Mouse (Mus musculus) lung, adult 2 months (tissue): ENCODE results near the gene Dnmbp.

Source experiments
- CTCF ChIP-seq: fragments of 200-500 bp; IDR thresholded peaks from 2 replicates; pipeline ENCODE4 v1.5.1; 2011; ENCODE audit warnings: mild to moderate bottlenecking, low read length, control low read depth; ENCODE audit not compliant: insufficient read depth
- POLR2A ChIP-seq: fragments of 200-500 bp; IDR thresholded peaks from 2 replicates; pipeline ENCODE4 v1.6.1; 2011; ENCODE audit warnings: low read depth, mild to moderate bottlenecking, control low read depth, low read length, borderline replicate concordance; ENCODE audit errors: extremely low read depth

- TF ChIP-seq CTCF (no peak), POLR2A (no peak)
These were observed 25.0 kb downstream of the Dnmbp start for GRCm38 (mm10) chr19:43914986-43915385.
